Mouse (Mus musculus): Measurements from ENCODE around the gene Bmf. TPM values are rescaled to one million over a fixed set of nuclear protein-coding genes. Genes with fewer than 3 reads are reported as not detected.

The Bmf gene
- total RNA-seq, 2 experiments from 2014 or later: 1.9 to 3.8 TPM

DNA sequence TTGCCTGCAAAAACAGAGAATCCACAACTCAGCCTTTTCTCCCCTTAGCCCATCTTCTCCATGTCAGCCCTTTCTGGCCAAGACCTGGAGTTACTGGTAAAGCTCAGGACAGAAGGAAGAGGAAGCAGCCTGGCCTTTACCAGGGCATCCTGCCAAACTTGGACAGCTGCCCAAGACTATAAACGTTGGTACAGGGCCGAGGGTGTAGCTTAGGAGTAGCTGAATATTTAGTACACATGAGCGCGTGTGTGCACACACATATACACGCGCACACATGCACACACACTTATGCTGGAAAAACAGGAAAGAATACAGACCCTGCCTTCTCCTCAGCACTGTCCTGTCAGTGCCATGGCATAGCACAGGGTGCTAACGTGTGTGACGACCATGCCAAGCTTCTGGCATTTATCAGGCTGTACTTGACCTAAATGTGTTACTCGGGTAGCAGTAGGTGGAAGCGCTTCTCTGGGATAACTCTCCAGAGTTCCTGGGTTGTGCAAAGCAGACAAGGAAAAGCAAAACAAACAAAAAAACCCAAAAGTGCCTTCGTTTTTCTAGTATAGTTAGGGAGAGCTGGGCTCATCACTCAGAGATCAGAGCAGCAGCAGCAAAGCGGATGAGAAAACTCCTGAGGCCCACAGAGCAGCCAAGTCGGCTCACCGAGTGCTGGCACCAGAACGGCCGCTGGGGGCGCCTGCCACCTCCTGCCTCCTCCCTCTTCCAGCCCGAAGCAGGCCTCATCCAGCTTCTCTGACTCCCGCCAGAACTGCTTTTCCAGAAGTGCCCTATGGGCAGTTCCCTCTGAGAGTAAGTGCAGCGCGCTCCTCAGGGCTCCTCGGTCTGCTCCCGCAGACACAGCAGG, 4.0 kb downstream of the Bmf start:
- peak; percentile 84 to 86 for DNase-seq

GRCm38 (mm10) chr2:118543893-118544799, 5.3 kb downstream of the Bmf start:
- peak; percentile 77 for DNase-seq

GRCm38 (mm10) chr2:118542971-118543573, 6.4 kb downstream of the Bmf start:
- DNase-seq: no peak

DNA sequence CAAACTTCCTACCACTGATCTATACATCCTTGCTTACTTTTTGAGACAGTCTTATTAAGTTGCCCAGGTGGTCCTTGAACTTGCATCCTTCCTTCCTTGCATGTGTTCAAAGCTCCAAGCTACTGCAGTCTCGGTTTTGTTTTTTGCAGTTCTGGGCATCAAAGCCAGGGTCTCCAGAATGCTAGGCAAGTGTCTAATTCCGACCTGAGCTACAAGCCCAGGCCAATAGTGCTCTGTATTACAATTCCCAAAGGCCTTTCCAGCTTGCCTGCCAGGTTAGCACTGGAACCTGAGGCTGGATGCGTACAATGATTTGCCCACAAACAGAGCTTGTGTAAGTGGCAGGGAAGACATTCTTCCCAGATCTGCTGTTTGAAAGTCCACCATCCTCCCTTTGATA, 7.8 kb downstream of the Bmf start:
- DNase-seq: no peak

DNA sequence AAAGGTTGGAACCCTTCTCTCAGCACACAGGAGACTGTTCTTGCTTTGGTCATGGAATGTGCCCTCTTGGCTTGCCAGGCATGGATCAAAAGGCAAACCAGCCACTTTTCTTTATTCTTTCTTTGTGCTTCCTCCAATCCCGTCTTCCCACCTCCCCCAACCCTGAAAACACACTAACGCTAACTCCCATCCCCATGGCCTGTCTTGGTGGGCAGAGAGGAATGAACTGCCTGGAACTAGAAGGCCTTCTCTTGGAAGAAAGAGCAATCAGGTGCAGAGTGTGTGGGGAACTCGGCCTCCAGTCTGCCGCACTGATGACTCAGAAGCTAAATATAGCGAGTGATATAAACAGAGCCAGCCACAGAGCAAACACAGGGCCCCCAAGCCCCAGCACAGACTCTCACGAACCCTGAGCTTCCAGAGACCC, 8.8 kb downstream of the Bmf start:
- DNase-seq: no peak

DNA sequence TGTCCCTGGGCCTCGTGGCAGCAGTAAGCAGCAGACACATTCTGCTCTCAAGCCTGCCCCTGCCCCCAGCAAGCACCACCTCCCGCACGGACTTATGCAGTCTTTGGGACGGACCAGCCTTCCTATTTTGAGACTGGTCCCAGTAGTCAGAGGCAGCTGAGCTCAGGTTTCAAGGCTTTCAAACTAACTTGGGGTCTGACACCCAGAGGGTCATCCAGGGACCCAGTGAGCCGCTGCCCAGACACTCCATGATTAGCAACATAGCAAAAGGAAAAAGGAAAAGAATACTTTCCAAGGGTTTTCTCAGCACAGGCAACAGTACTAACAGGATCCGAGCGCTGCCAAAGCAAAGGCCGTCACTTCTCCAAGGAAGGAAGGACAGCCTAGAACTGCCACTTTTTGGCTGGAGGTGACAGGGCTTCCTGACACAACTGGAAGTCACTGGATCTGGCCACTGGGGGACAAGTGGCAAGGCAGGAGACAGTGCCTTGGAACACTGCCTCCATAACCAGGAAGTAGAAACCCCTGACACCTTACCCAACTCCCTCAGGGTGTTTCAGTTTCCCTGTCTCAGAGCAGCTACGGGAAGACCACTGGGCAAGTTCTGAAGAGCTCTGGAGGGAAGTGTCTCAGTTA, 9.5 kb downstream of the Bmf start:
- no peak for DNase-seq

GRCm38 (mm10) chr2:118539040-118539439, 10.4 kb downstream of the Bmf start:
- no peak for DNase-seq

- no peak for DNase-seq
These were observed 12.3 kb downstream of the Bmf start for GRCm38 (mm10) chr2:118537226-118537625.

DNA sequence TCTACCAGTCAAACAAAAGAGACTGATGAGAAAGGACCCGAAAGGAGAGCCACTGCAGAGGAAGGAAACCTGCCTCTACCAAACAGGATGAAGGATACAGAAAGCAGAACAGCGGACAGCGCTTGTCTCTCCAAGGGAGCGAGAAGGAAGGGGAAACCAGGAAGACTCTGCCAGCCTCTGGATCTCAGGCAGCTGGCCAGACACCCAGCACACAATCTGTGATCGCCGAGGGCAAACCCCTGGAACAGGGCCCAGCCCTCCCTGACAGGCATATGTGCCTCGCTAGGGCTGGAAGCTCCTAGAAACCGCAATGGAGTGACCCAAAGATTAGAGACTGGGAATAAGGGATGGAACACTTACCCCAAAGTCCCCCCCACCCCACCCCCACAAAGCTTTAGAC, 12.9 kb downstream of the Bmf start:
- no peak for DNase-seq

GRCm38 (mm10) chr2:118536111-118536510, 13.4 kb downstream of the Bmf start:
- DNase-seq: no peak

GRCm38 (mm10) chr2:118533969-118534368, 15.5 kb downstream of the Bmf start:
- DNase-seq: no peak

DNA sequence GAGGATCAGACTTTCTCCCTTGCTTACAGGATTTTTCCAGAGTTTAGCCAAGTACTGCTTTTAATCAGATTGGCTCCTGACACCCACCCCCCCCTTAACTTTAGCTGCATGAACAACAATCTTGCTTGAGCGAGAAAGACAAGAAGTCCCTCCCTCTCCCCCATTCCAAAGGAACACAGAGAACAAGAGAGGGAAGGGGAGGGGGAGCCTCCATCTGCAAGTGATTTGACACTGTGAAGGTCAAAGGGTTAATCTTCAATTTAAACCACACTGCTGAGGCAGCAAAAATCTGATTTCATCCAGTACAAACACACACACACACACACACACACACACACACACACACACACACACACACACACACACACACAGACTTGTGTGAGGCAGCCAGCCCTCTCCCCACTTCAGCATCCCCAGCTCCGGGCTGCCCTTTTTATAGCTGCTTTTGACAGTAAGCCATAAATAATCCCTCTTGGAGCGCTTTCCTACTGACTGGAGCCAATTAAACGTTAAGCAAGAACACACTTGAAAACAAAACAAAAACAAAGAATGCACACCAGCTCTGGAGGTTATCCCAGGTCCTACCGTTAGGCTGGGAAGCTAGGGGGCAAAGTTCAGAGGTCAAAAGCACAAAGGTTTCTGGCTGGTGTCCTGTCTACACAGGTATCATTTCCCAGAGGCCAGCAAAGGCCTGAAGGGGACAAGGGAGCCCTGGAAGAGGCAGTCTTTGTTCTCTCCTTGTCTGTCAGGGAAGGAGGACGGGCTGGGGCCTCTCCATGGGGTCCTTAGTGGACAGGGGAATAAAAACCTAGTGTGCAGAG, 16.4 kb downstream of the Bmf start:
- no peak for DNase-seq

DNA sequence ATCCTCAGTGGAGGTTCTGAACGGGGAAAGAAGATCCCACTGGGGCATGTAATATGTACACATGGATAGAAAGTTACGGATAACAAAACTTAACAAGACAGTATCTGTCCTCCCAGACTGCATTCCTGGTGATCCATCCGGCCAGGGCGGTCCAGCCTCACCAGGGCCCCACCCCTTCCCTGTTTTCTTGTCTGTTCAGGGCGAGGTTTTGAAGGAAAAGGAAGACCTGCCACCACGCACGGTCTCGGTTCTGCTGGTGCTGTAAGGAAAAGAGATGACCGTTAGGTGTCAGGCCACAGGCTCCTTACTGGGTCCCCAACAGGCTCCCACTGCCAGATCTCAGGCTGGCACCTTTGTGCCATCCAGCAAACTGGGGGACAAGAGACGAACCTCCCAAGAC, 17.1 kb downstream of the Bmf start:
- no peak for DNase-seq

DNA sequence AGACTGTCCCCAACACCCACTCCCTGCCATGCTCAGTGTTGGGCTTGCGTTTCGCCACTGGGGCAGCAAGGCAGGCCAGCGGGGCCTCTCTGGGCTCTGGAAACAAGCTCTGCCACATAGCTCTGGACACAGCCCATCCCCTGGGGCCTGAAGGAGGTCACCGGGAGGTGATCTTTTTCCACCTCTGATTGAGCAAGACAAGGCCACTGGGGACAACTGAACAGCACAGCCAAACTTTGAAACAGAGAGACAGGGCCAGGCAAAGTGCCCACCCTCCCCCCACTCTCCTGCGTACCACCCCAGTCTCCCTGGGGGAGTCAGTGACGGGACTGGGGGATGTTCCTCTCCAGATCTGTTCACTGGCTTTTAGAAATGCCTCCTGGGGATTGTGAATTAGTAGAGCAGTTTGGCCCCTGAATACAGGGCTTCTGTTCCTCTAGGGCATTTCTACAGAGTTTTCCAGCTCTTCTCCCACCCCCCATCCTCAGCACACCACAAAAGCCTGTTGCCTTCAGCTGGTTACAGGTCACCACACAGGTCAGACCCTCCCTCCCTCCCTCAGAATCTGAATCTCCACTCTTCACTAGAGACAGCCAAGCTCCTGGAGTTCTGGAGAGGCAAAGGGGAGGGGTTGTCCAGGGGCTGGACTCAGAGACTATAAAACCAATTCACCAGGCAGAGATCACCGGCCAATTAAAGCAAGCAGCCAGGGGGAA, 19.9 kb downstream of the Bmf start:
- DNase-seq: no peak

- no peak for DNase-seq
These were observed 22.9 kb downstream of the Bmf start for GRCm38 (mm10) chr2:118526545-118526944.

GRCm38 (mm10) chr2:118524811-118525210, 24.7 kb downstream of the Bmf start:
- no peak for DNase-seq

GRCm38 (mm10) chr2:118523163-118523730, 26.2 kb downstream of the Bmf start:
- no peak for DNase-seq

DNA sequence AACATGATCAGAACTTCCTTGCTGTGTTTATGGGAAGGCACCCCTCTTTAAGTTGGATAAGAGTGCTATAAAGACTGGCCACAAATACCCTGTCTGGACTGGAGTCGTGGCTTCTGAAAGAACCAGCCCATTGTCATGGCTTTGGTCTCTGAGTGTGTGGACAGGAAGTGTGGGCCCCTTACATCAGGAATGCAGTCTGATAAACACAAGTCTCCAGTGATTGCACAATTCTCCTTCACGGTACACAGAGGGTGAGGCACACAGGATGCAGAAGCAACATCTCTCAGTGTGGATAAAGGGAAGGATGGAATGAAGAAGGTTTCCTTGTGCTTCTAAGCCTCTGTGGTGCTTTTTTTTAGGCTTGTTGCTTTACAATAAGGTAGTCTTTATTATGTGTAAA, 27.2 kb downstream of the Bmf start:
- no peak for DNase-seq

DNA sequence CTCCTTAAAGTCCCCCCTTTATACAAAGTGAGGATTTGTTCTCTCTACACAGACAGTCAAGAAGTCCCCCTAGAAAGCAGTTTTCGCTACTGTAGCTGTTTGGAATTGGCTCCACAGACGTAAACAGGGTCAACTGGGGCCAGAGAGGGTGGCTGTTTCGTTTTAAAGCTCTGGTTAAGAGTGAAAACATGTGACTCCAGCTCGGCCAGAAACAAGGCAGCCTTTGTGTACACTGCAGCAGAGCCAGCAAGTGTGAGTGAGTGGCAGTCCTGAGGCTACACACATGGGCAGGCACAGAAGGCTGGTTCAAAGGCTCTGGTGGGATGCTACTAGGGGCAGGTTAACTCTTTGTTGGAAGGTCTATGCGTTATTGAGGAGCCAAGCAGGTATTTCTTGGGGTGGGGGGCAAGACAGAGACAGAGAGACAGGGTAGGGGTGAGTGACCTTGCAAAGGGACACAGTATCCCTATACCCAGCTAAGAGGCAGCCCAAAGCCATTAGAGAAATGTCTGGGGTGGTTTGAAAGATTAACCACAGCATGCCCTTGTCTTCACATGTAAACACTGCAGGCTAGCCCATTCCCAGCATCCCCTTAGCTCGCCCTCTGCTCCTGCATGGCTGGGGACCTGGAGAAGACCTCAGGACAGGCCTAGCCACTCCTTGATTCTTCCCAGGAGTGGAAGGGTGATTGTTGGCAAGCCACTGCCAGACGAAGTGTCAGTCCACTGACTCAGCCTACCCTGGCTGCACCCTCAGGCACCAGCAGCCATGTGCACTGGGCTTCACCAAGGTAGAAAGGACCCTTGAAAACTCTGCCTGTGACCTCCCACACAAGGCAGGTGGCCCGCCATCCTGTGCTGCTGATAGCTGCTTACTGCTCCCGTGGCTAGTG, 29.2 kb downstream of the Bmf start:
- no peak for DNase-seq

Data from layer of hippocampus, postnatal 36 days (tissue).